Comparison of ENCODE assay signal across 8 mouse cellular contexts in genomic region chr7:67461333-67462255, GRCm38 (mm10).
DNase-seq lines count a peak whose midpoint lies in the region; ATAC-seq and TF ChIP-seq lines count a peak whose summit lies in the region.

No protein-coding gene starts in this region.

- ATAC-seq in limb, embryonic 14.5 days (ENCODE audit: low FRiP score, low read depth): peak; percentile 24; the same call in 1 of the 2 replicates
- no peak for ATAC-seq in midbrain, embryonic 15.5 days (replicated peaks)

- WGBS in limb, embryonic 14.5 days: 71% methylated on average over 11 of the region's 11 CpGs
- WGBS in midbrain, embryonic 15.5 days: 90% methylated on average over 11 of the region's 11 CpGs

- H3K36me3 ChIP-seq in limb, embryonic 14.5 days (ENCODE audit: control insufficient read depth, insufficient read depth, low read length): no peaks in the 10 kb centered on the region
- H3K36me3 ChIP-seq in midbrain, embryonic 15.5 days (replicated peaks): no peaks in the 10 kb centered on the region

- no peak for TF ChIP-seq POLR2A in limb, embryonic 14.5 days (IDR thresholded peaks at IDR 0.05; ENCODE audit: borderline replicate concordance, extremely low read depth, insufficient read depth, insufficient read length)

- no peak overlapping the region for H3K9ac ChIP-seq in limb, embryonic 14.5 days (ENCODE audit: low read depth, low read length, severe bottlenecking)
- no peak overlapping the region for H3K9ac ChIP-seq in midbrain, embryonic 15.5 days

- H3K4me3 ChIP-seq in limb, embryonic 14.5 days (replicated peaks; ENCODE audit: low read length): no peak overlapping the region
- no peak overlapping the region for H3K4me3 ChIP-seq in midbrain, embryonic 15.5 days

- DNase-seq in right cerebral cortex, postnatal 14 days: peak; percentile 66
- DNase-seq in right cerebral cortex, postnatal 4 days: no peak
- peak; percentile 35 to 50 for DNase-seq in frontal cortex, adult 2 months (ENCODE audit: extremely low spot score in 1 of 2, low spot score in 1 of 2)
- DNase-seq in heart, postnatal 36 days: peak; percentile 86 to 91
- DNase-seq in limb, embryonic 14.5 days (ENCODE audit: low spot score): no peak
- DNase-seq in naive thymus-derived CD4-positive, alpha-beta T cell, adult 2 months (ENCODE audit: low read depth): peak; percentile 37
- DNase-seq in urinary bladder, postnatal 36 days (ENCODE audit: low spot score in 2 of 2): peak; percentile 53 to 85

- no peaks in the 10 kb centered on the region for H3K9me3 ChIP-seq in limb, embryonic 14.5 days (ENCODE audit: control insufficient read depth, low read length)
- no peaks in the 10 kb centered on the region for H3K9me3 ChIP-seq in midbrain, embryonic 15.5 days

- intact Hi-C loops in heart, postnatal 36 days (cut with DNase I): loop anchor here (2.0 kb wide), 2 partner anchors 41 to 89 kb away; partner anchors contain the start of gene Mef2a

- H3K4me1 ChIP-seq in limb, embryonic 14.5 days (ENCODE audit: control insufficient read depth, insufficient read depth, low read length): peaks cover 12% of the 10 kb centered on the region
- peaks cover 13% of the 10 kb centered on the region; the same call in 1 of the 2 replicates for H3K4me1 ChIP-seq in midbrain, embryonic 15.5 days

- H3K27ac ChIP-seq in limb, embryonic 14.5 days (replicated peaks; ENCODE audit: low read depth, low read length): no peak overlapping the region
- H3K27ac ChIP-seq in midbrain, embryonic 15.5 days: no peak overlapping the region

- H3K4me2 ChIP-seq in limb, embryonic 14.5 days (replicated peaks; ENCODE audit: low read depth, low read length, severe bottlenecking): no peak overlapping the region
- no peak overlapping the region for H3K4me2 ChIP-seq in midbrain, embryonic 15.5 days

- no peaks in the 10 kb centered on the region for H3K27me3 ChIP-seq in limb, embryonic 14.5 days (ENCODE audit: control insufficient read depth, insufficient read depth, low read length)
- H3K27me3 ChIP-seq in midbrain, embryonic 15.5 days (replicated peaks): no peaks in the 10 kb centered on the region

Comparison
In these comparisons a context has a peak if more than half of its experiments do, and no peak if none do; other contexts are left out.
1. DNase-seq: peak in right cerebral cortex, postnatal 14 days (single experiment), frontal cortex, adult 2 months (2 of 2), heart, postnatal 36 days (2 of 2), naive thymus-derived CD4-positive, alpha-beta T cell, adult 2 months (single experiment) and urinary bladder, postnatal 36 days (2 of 2); none in right cerebral cortex, postnatal 4 days (single experiment) and limb, embryonic 14.5 days (single experiment).